Mouse (Mus musculus): ENCODE measurements around the gene Dennd6b. TPM values are rescaled to one million over a fixed set of nuclear protein-coding genes. Genes with fewer than 3 reads are reported as not detected.

Gene Dennd6b
- polyA plus RNA-seq (2014; fragmentation: Nextera tagmentation; extraction: Ambion mirVana), result 85.2 and 117 TPM in 2 replicates

DNA sequence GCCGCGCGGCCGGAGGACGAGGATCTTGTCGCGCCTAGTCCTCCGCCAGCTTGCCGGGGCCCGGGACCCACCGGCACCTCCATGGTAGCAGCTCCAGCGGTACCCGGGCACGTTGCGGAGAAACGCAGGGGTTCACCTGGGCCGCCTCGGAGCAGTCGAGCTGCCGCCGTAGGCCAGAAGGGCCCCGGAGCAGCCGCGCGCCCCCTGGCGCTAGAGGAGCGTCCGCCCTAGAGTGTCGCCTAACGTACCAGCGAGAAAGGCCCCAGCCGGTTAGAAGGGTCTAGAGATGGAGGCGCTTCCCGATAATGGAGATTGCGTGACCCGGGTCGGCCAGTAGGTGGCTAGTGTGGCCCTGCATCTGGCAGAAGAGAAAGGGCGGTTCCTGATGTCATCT, at the start of gene Dennd6b:
Dennd6b (minus strand) TSS at position 184 of the 394 bp plus-strand sequence.
- H3K4me1 ChIP-seq (ENCODE audit: control insufficient read depth, insufficient read depth, low read length), result peaks cover 15% of the 10 kb centered on the region
- peak within 1 kb of the TSS; percentile 93 for H3K4me3 ChIP-seq (replicated peaks; ENCODE audit: low read depth, low read length)
- no peaks in the 10 kb centered on the region for H3K9me3 ChIP-seq (ENCODE audit: control insufficient read depth, low read length)
- WGBS, result under 1% methylated on average over 38 of the region's 38 CpGs
- DNase-seq, result peak; percentile 98
- H3K9ac ChIP-seq (replicated peaks; ENCODE audit: low read length), result peak within 1 kb of the TSS; percentile 99
- H3K27ac ChIP-seq (replicated peaks; ENCODE audit: low read depth, low read length), result peak within 1 kb of the TSS; percentile 97
- H3K36me3 ChIP-seq (ENCODE audit: control insufficient read depth, insufficient read depth, low read length), result peaks cover 8% of the 10 kb centered on the region
- H3K27me3 ChIP-seq (ENCODE audit: control insufficient read depth, insufficient read depth, low read length), result no peaks in the 10 kb centered on the region
- ATAC-seq (ENCODE audit: low FRiP score, low TSS enrichment), result peak; percentile 98
- peak within 1 kb of the TSS; percentile 67 for H3K4me2 ChIP-seq (ENCODE audit: low read length)

- DNase-seq (no peak), ATAC-seq (ENCODE audit: low FRiP score, low TSS enrichment) (no peak)
- Histone ChIP-seq H3K27ac (replicated peaks; ENCODE audit: low read depth, low read length) (no peak overlapping the region), H3K4me2 (ENCODE audit: low read length) (no peak overlapping the region), H3K27me3 (ENCODE audit: control insufficient read depth, insufficient read depth, low read length) (no peaks in the 10 kb centered on the region), H3K36me3 (ENCODE audit: control insufficient read depth, insufficient read depth, low read length) (peaks cover 40% of the 10 kb centered on the region), H3K9ac (replicated peaks; ENCODE audit: low read length) (no peak overlapping the region), H3K9me3 (ENCODE audit: control insufficient read depth, low read length) (no peaks in the 10 kb centered on the region), H3K4me1 (ENCODE audit: control insufficient read depth, insufficient read depth, low read length) (no peaks in the 10 kb centered on the region), H3K4me3 (replicated peaks; ENCODE audit: low read depth, low read length) (no peak overlapping the region)
- 76% methylated on average over 2 of the region's 2 CpGs for WGBS
These were observed 44.7 kb upstream of the Dennd6b start for GRCm38 (mm10) chr15:89241025-89241424.

DNA sequence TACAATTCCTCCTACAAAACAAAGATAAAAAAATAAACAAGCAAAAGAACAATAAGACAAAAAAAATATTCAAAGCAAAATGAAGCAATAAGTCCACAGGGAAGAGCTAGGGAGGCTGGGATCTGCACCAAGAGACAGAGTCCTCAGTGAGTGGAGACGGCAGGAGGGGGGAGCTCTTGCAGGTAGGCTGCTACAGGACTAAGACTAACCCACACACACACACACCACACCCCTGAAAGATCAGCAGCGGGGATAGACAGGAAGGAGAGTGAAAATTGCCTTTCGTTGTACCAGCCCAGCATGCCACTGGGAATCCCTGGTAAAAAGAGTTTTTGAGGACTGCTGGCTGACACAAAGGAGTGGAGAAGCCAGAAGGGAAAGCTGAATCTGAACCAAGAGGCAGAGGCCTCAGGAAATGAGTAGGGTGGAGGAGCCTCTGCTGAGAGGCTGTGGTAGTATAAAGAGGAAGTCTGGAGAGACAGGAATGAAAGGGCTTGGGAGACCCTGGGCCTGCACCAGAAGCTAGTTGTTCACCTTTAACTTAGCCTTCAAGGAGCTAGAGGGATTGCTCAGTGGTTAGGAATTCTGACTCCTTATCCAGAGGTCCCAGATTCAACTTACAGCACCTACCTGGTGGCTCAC, 43.6 kb upstream of the Dennd6b start:
- no peak for ATAC-seq (ENCODE audit: low FRiP score, low TSS enrichment)
- Histone ChIP-seq H3K36me3 (ENCODE audit: control insufficient read depth, insufficient read depth, low read length) (peaks cover 30% of the 10 kb centered on the region), H3K4me1 (ENCODE audit: control insufficient read depth, insufficient read depth, low read length) (no peaks in the 10 kb centered on the region), H3K9me3 (ENCODE audit: control insufficient read depth, low read length) (no peaks in the 10 kb centered on the region), H3K27ac (replicated peaks; ENCODE audit: low read depth, low read length) (no peak overlapping the region), H3K9ac (replicated peaks; ENCODE audit: low read length) (no peak overlapping the region), H3K4me2 (ENCODE audit: low read length) (no peak overlapping the region), H3K4me3 (replicated peaks; ENCODE audit: low read depth, low read length) (no peak overlapping the region), H3K27me3 (ENCODE audit: control insufficient read depth, insufficient read depth, low read length) (no peaks in the 10 kb centered on the region)
- DNase-seq, result no peak
- WGBS, result 66% methylated on average over 3 of the region's 3 CpGs

- no peaks in the 10 kb centered on the region for H3K9me3 ChIP-seq (ENCODE audit: control insufficient read depth, low read length)
- H3K27ac ChIP-seq (replicated peaks; ENCODE audit: low read depth, low read length), result no peak overlapping the region
- no peaks in the 10 kb centered on the region for H3K27me3 ChIP-seq (ENCODE audit: control insufficient read depth, insufficient read depth, low read length)
- no peak overlapping the region for H3K4me3 ChIP-seq (replicated peaks; ENCODE audit: low read depth, low read length)
- H3K9ac ChIP-seq (replicated peaks; ENCODE audit: low read length), result no peak overlapping the region
- ATAC-seq (ENCODE audit: low FRiP score, low TSS enrichment) (no peak), DNase-seq (no peak)
- H3K36me3 ChIP-seq (ENCODE audit: control insufficient read depth, insufficient read depth, low read length), result peaks cover 7% of the 10 kb centered on the region
- H3K4me1 ChIP-seq (ENCODE audit: control insufficient read depth, insufficient read depth, low read length), result no peaks in the 10 kb centered on the region
- WGBS, result 93% methylated on average over 4 of the region's 4 CpGs
- H3K4me2 ChIP-seq (ENCODE audit: low read length), result no peak overlapping the region
These were observed 37.8 kb upstream of the Dennd6b start for GRCm38 (mm10) chr15:89234052-89234451.

GRCm38 (mm10) chr15:89233586-89233985, 37.3 kb upstream of the Dennd6b start:
- no peaks in the 10 kb centered on the region for H3K4me1 ChIP-seq (ENCODE audit: control insufficient read depth, insufficient read depth, low read length)
- peaks cover 7% of the 10 kb centered on the region for H3K36me3 ChIP-seq (ENCODE audit: control insufficient read depth, insufficient read depth, low read length)
- peak; percentile 38 for DNase-seq
- ATAC-seq (ENCODE audit: low FRiP score, low TSS enrichment), result no peak
- no peak overlapping the region for H3K27ac ChIP-seq (replicated peaks; ENCODE audit: low read depth, low read length)
- no peak overlapping the region for H3K4me2 ChIP-seq (ENCODE audit: low read length)
- H3K9ac ChIP-seq (replicated peaks; ENCODE audit: low read length), result no peak overlapping the region
- no peak overlapping the region for H3K4me3 ChIP-seq (replicated peaks; ENCODE audit: low read depth, low read length)
- no peaks in the 10 kb centered on the region for H3K27me3 ChIP-seq (ENCODE audit: control insufficient read depth, insufficient read depth, low read length)
- no peaks in the 10 kb centered on the region for H3K9me3 ChIP-seq (ENCODE audit: control insufficient read depth, low read length)
- 36% methylated on average over 2 of the region's 2 CpGs for WGBS

DNA sequence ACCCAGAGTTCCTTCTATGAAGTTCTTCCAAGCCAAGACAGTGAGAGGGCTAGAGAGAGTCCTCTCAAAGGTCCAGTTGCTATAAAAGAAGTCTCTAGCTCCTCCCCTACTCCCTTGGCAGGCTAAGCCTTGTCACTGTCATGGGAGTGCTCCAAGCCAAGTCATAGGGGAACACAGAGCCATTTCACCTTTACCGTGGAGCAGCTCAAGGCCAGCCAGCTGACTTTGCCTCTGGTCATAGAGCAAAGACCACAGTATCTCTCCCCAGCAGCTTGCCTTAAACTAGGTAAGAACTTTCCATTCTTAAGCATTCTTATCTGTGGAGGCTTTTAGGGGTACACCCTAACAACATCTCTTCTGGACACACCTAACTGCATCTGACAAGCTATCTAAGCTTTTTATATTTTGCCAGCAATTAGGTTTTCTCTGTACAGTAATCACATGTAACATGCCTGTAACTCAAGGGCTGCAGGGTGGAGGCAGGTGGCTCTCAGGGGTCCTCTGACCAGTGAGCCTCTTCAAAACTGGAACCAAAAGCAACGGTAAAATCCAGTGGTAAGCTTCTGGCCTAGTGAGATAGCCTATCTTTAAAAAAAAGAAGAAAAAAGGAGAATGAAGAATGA, 19.4 kb upstream of the Dennd6b start:
- Histone ChIP-seq H3K4me3 (replicated peaks; ENCODE audit: low read depth, low read length) (no peak overlapping the region), H3K27me3 (ENCODE audit: control insufficient read depth, insufficient read depth, low read length) (no peaks in the 10 kb centered on the region), H3K27ac (replicated peaks; ENCODE audit: low read depth, low read length) (no peak overlapping the region), H3K9ac (replicated peaks; ENCODE audit: low read length) (no peak overlapping the region), H3K4me1 (ENCODE audit: control insufficient read depth, insufficient read depth, low read length) (peaks cover 25% of the 10 kb centered on the region), H3K4me2 (ENCODE audit: low read length) (no peak overlapping the region), H3K36me3 (ENCODE audit: control insufficient read depth, insufficient read depth, low read length) (peaks cover 16% of the 10 kb centered on the region), H3K9me3 (ENCODE audit: control insufficient read depth, low read length) (no peaks in the 10 kb centered on the region)
- WGBS, result 86% methylated on average over 2 of the region's 2 CpGs
- ATAC-seq (ENCODE audit: low FRiP score, low TSS enrichment) (no peak), DNase-seq (no peak)

GRCm38 (mm10) chr15:89214953-89215352, 18.7 kb upstream of the Dennd6b start:
- no peak overlapping the region for H3K27ac ChIP-seq (replicated peaks; ENCODE audit: low read depth, low read length)
- ATAC-seq (ENCODE audit: low FRiP score, low TSS enrichment) (no peak), DNase-seq (no peak)
- no peaks in the 10 kb centered on the region for H3K27me3 ChIP-seq (ENCODE audit: control insufficient read depth, insufficient read depth, low read length)
- 97% methylated on average over 3 of the region's 3 CpGs for WGBS
- no peak overlapping the region for H3K9ac ChIP-seq (replicated peaks; ENCODE audit: low read length)
- H3K4me3 ChIP-seq (replicated peaks; ENCODE audit: low read depth, low read length), result no peak overlapping the region
- H3K4me2 ChIP-seq (ENCODE audit: low read length), result no peak overlapping the region
- H3K36me3 ChIP-seq (ENCODE audit: control insufficient read depth, insufficient read depth, low read length), result peaks cover 16% of the 10 kb centered on the region
- no peaks in the 10 kb centered on the region for H3K9me3 ChIP-seq (ENCODE audit: control insufficient read depth, low read length)
- H3K4me1 ChIP-seq (ENCODE audit: control insufficient read depth, insufficient read depth, low read length), result peaks cover 25% of the 10 kb centered on the region

GRCm38 (mm10) chr15:89213517-89213916, 17.2 kb upstream of the Dennd6b start:
- H3K4me3 ChIP-seq (replicated peaks; ENCODE audit: low read depth, low read length), result 0 out of 2 replicates have a peak overlapping the region, but pooled peaks have one; percentile 10
- peak overlapping the region; percentile 82 for H3K4me2 ChIP-seq (ENCODE audit: low read length)
- ATAC-seq (ENCODE audit: low FRiP score, low TSS enrichment), result no peak
- DNase-seq, result no peak
- H3K9ac ChIP-seq (replicated peaks; ENCODE audit: low read length), result peak overlapping the region; percentile 9; the same call in 1 of the 2 replicates
- no peaks in the 10 kb centered on the region for H3K9me3 ChIP-seq (ENCODE audit: control insufficient read depth, low read length)
- no peaks in the 10 kb centered on the region for H3K27me3 ChIP-seq (ENCODE audit: control insufficient read depth, insufficient read depth, low read length)
- WGBS, result 88% methylated on average over 3 of the region's 3 CpGs
- H3K36me3 ChIP-seq (ENCODE audit: control insufficient read depth, insufficient read depth, low read length), result peaks cover 16% of the 10 kb centered on the region
- peaks cover 25% of the 10 kb centered on the region for H3K4me1 ChIP-seq (ENCODE audit: control insufficient read depth, insufficient read depth, low read length)
- no peak overlapping the region for H3K27ac ChIP-seq (replicated peaks; ENCODE audit: low read depth, low read length)

DNA sequence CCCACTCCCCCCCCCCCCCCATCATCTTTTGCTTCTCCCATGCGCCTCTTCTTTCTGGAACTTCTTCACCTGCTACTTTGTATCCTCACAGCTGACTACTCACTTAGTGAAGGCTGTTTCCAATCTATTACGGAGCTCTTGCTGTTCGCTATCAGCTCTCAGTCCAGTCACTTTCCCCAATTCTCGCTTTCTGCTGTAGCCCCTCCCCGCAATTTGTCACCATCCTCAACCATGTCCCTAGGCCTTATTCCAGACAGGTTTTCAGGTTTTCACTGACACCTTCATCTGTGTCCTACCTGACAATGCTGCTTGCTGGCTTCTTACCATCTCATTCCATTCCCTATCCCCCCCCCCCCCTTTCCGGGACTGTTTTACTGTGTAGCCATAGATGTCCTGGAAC, 16.2 kb upstream of the Dennd6b start:
- Histone ChIP-seq H3K4me1 (ENCODE audit: control insufficient read depth, insufficient read depth, low read length) (peaks cover 25% of the 10 kb centered on the region), H3K27me3 (ENCODE audit: control insufficient read depth, insufficient read depth, low read length) (no peaks in the 10 kb centered on the region), H3K27ac (replicated peaks; ENCODE audit: low read depth, low read length) (peak overlapping the region; percentile 95), H3K4me2 (ENCODE audit: low read length) (peak overlapping the region; percentile 82), H3K9me3 (ENCODE audit: control insufficient read depth, low read length) (no peaks in the 10 kb centered on the region), H3K36me3 (ENCODE audit: control insufficient read depth, insufficient read depth, low read length) (peaks cover 16% of the 10 kb centered on the region), H3K4me3 (replicated peaks; ENCODE audit: low read depth, low read length) (peak overlapping the region; percentile 99), H3K9ac (replicated peaks; ENCODE audit: low read length) (peak overlapping the region; percentile 98)
- no peak for ATAC-seq (ENCODE audit: low FRiP score, low TSS enrichment)
- DNase-seq, result peak; percentile 13
- 48% methylated on average over 6 of the region's 6 CpGs for WGBS
